Mouse (Mus musculus) C2C12 (cell line): ENCODE data around the gene Ppard. TPM values are rescaled to one million over a fixed set of nuclear protein-coding genes. Genes with fewer than 3 reads are reported as not detected.
"Not testable (repeated sequence)": the region's sequence is repeated elsewhere in the genome, so short reads cannot be mapped to it uniquely, and the experiment has no call there.

ENCODE experiments used
- H3K27me3 ChIP-seq: one replicate; pipeline ENCODE4 v1.6.1; 2011; ENCODE audit not compliant: control insufficient read depth, insufficient read depth, insufficient read length
- H3K36me3 ChIP-seq: one replicate; pipeline ENCODE4 v1.6.1; 2011; ENCODE audit not compliant: control insufficient read depth, insufficient read depth
- H3K4me3 ChIP-seq: one replicate; pipeline ENCODE4 v1.5.1; 2011; ENCODE audit warnings: mild to moderate bottlenecking, control low read depth; ENCODE audit not compliant: poor library complexity, insufficient read depth, severe bottlenecking
- H3K79me2 ChIP-seq: one replicate; pipeline ENCODE4 v1.6.1; 2011; ENCODE audit not compliant: control insufficient read depth, insufficient read depth
- H3K79me3 ChIP-seq: one replicate; pipeline ENCODE4 v1.6.1; 2011; ENCODE audit warnings: low read depth, control low read depth
- H3ac ChIP-seq: one replicate; pipeline ENCODE3; 2011; ENCODE audit warnings: low read depth; ENCODE audit not compliant: control insufficient read depth, insufficient read length
- CEBPB ChIP-seq: IDR thresholded peaks from one replicate; pipeline ENCODE4 v1.6.1; 2011; ENCODE audit warnings: low read depth, mild to moderate bottlenecking, control low read depth, moderate library complexity
- CTCF ChIP-seq: IDR thresholded peaks from one replicate; pipeline ENCODE4 v1.5.1; 2011; ENCODE audit not compliant: control insufficient read depth, insufficient read depth, insufficient read length
- FOSL1 ChIP-seq: IDR thresholded peaks from one replicate; pipeline ENCODE4 v1.8.0; 2011; ENCODE audit warnings: mild to moderate bottlenecking, low read length; ENCODE audit not compliant: poor library complexity, insufficient read depth, severe bottlenecking
- MAX ChIP-seq: IDR thresholded peaks from one replicate; pipeline ENCODE4 v1.6.1; 2011; ENCODE audit warnings: mild to moderate bottlenecking, control low read depth
- MYOD1 ChIP-seq: IDR thresholded peaks from one replicate; pipeline ENCODE4 v1.6.1; 2011; ENCODE audit warnings: low read depth; ENCODE audit not compliant: control insufficient read depth, insufficient read length
- MYOG ChIP-seq: IDR thresholded peaks from one replicate; pipeline ENCODE4 v1.6.1; 2011; ENCODE audit not compliant: control insufficient read depth, insufficient read length; ENCODE audit errors: extremely low read depth
- USF1 ChIP-seq: IDR thresholded peaks from one replicate; pipeline ENCODE4 v1.6.1; 2011; ENCODE audit warnings: low read depth, mild to moderate bottlenecking, control low read depth, moderate library complexity
- polyA plus RNA-seq: library from polyadenylated mRNA; unstranded; fragments of >200 nt; fragmentation: generic; extraction: Trizol; gene quantifications from one replicate; pipeline ENCODE4 v1.2.1, GENCODE M21; 2012; ENCODE audit warnings: missing spikeins

Ppard gene
- polyA plus RNA-seq, 1 experiment: 24.7 TPM

DNA sequence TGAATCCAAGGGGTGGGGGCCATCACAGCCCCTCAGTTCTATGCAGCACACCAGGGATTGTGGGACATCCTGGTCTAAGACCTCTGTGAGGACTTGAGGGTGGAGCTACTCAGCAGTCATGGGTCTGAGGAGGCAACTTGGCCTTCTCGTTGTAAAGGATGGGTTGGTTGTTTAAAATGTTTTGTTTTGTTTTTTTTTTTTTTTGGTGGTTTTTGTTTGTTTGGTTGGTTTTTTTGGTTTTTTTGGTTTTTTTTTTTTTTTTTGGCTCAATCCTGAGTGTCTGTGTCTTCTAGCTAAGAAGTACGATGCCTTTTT, 97.7 kb downstream of the Ppard start:
- peak overlapping the region; percentile 86 for H3ac ChIP-seq
- no peaks in the 10 kb centered on the region for H3K27me3 ChIP-seq

DNA sequence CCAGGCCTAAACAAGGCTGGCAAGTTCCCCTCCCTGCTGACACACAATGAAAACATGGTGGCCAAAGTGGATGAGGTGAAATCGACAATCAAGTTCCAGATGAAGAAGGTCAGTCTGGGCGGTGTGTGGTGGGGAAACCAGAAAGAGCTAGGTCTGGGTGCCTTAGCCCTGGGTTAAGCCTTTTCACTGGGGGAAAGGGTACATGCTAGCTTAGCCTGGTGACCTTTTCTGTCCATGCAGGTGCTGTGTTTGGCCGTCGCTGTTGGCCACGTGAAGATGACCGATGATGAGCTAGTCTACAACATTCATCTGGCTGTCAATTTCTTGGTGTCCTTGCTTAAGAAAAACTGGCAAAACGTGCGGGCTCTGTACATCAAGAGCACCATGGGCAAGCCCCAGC, 98.1 kb downstream of the Ppard start:
- Histone ChIP-seq H3K4me3 (peak overlapping the region; percentile 98), H3K36me3 (peaks cover 35% of the 10 kb centered on the region), H3K79me2 (peaks cover 33% of the 10 kb centered on the region), H3K79me3 (peaks cover 25% of the 10 kb centered on the region), H3ac (peak overlapping the region; percentile 25)
- not testable (repeated sequence) for H3K27me3 ChIP-seq

More for the DNA sequence above, 97.7 kb downstream of the Ppard start:
- TF ChIP-seq MYOG (no peak), USF1 (no peak), CEBPB (no peak), CTCF (no peak), MAX (no peak), MYOD1 (no peak), FOSL1 (no peak)
- H3K79me3 ChIP-seq: peaks cover 25% of the 10 kb centered on the region
- peak overlapping the region; percentile 98 for H3K4me3 ChIP-seq
- peaks cover 35% of the 10 kb centered on the region for H3K36me3 ChIP-seq
- H3K79me2 ChIP-seq: peaks cover 33% of the 10 kb centered on the region

DNA sequence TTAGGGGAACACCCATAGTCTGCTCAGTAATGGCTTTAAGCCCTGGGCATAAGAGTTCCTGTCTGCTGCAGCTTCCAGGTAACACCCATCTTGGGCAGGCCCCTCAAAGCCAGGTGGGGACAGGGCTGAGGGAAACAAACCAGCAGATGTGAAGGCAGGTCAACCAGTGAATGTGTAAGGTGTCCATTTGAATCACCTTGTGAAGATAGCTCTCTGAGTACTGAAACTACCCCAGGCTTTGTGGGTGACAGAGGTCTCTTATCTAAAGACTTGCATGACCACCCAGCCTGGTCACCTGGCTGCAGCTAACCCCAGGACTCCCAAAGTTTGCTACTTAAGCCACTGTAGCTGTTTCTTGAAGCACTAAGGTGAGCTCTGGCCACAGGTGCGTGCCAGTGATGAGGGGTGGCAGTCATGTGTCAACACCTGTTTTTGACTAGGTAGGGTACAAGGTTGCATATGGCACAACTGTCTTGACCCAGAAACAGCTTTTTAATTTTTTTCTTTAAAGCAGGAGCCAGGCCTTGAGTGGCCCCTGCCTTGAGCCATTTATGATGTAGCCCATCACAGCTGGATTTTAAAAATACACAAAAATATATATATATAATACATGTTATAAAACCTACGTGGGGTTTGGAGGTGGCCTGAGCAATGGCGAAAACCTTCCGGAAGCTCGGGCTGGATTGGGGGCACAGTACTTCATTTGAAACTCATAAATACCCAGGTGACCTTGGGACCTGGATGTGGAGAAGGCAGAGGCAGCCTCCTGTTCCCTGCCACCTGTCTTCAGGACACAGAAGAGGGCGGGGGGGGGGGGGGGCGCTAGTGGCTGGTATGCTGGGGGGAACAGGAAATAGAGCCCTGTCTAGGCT, 99.0 kb downstream of the Ppard start:
- Histone ChIP-seq H3K27me3 (no peaks in the 10 kb centered on the region), H3ac (peak overlapping the region; percentile 32), H3K4me3 (peak overlapping the region; percentile 98), H3K79me3 (peaks cover 25% of the 10 kb centered on the region), H3K79me2 (peaks cover 33% of the 10 kb centered on the region), H3K36me3 (peaks cover 35% of the 10 kb centered on the region)
- no peak for TF ChIP-seq CEBPB
- TF ChIP-seq FOSL1: no peak
- no peak for TF ChIP-seq MYOG
- TF ChIP-seq USF1: no peak
- no peak for TF ChIP-seq CTCF
- peak; percentile 35 for TF ChIP-seq MYOD1
- no peak for TF ChIP-seq MAX

DNA sequence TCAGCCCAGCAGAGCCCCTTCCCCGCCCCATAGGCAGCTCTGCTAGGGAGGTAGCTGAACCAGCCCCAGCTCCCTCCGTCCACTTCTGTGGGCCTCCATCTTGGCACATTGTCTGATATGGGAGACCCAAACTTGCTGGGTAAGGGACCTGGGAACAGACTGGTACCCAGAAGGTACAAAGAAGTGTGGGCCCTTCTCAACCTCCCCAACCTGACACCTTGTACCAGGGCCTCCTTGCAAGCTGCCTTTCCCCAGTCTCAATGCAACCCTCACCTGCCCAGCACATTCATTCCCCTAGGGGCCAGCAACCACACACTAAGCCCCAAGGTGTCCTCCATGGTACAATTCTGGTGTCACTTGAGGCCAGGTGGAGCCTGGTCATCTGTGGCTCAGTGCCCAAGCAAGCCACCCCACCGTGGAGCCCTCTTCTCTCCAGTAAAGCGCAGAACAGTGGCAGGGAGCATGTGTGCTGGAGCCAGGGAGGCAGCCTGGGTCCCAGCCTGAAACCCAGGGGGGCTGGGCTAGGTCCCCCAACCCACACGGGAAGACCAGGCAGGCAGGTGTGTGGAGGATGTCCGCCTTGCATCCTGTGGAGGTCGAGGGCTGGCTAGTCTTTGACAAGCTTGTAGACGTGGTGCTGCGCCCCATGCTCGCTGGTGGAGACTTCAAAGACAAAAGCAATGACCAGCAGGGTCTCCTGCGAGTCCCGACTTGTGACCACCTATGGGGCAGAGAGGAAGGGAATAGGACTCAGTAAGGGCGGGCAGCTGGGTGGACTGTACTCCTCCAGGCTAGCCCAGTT, 99.8 kb downstream of the Ppard start:
- Histone ChIP-seq H3ac (no peak overlapping the region), H3K79me3 (peaks cover 25% of the 10 kb centered on the region), H3K27me3 (no peaks in the 10 kb centered on the region), H3K4me3 (no peak overlapping the region), H3K79me2 (peaks cover 33% of the 10 kb centered on the region), H3K36me3 (peaks cover 35% of the 10 kb centered on the region)
- TF ChIP-seq CEBPB: no peak
- TF ChIP-seq MYOG: no peak
- no peak for TF ChIP-seq USF1
- no peak for TF ChIP-seq CTCF
- no peak for TF ChIP-seq MYOD1

DNA sequence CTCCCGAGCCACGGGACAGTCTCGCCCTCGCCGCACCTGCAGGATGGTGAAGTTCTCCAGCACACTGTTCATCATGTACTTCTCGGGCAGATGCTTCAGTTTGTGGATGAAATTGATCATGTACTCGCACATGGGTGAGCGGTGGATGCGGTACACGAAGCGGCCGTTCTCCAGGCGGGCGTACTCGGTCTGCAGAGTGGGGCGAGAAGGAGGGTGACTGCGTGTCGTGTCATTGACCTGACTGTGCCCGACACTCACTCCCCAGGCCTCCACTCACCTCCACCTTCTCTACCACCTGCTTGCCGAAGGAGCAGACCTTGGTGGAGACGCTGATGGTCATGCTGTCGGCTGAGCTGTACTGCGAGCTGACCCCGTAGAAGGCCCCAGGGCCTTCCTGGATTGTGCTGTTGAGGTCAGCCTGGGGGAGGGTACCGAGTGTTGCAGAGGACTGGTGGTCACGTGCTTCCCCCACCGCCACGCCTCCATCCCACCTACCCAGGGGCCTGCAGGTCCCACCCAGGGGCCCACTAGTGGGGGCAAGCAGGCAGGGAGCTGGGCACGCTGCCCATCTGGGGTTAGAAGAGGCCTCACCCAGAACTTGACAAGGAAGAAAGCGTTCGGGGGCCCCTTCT, 100.5 kb downstream of the Ppard start:
- TF ChIP-seq FOSL1 (no peak), MAX (no peak), MYOG (no peak), CTCF (no peak), MYOD1 (no peak), CEBPB (no peak), USF1 (no peak)
- H3K79me2 ChIP-seq: peaks cover 33% of the 10 kb centered on the region
- H3K79me3 ChIP-seq: peaks cover 25% of the 10 kb centered on the region
- no peak overlapping the region for H3ac ChIP-seq
- peaks cover 36% of the 10 kb centered on the region for H3K36me3 ChIP-seq
- H3K27me3 ChIP-seq: no peaks in the 10 kb centered on the region
- H3K4me3 ChIP-seq: no peak overlapping the region
